Mouse (Mus musculus) ES-Bruce4 (cell line): ENCODE results near the gene Adap2. TPM values are rescaled to one million over a fixed set of nuclear protein-coding genes. Genes with fewer than 3 reads are reported as not detected.

Source experiments
- H3K27ac ChIP-seq: 2 replicates; pipeline ENCODE4 v1.5.1; 2012; ENCODE audit warnings: low read length, inconsistent platforms; ENCODE audit not compliant: insufficient read depth
- H3K27me3 ChIP-seq: 2 replicates; pipeline ENCODE4 v1.6.1; 2012; ENCODE audit warnings: mild to moderate bottlenecking, low read length, inconsistent platforms; ENCODE audit not compliant: control insufficient read depth, poor library complexity, insufficient read depth, severe bottlenecking
- H3K36me3 ChIP-seq: 2 replicates; pipeline ENCODE4 v1.6.1; 2012; ENCODE audit warnings: inconsistent platforms, mild to moderate bottlenecking, low read length, moderate library complexity; ENCODE audit not compliant: control insufficient read depth, poor library complexity, insufficient read depth, severe bottlenecking
- H3K4me1 ChIP-seq: one replicate; pipeline ENCODE4 v1.8.1; 2011; ENCODE audit warnings: low read length; ENCODE audit not compliant: control insufficient read depth, insufficient read depth
- H3K4me3 ChIP-seq: 2 replicates; pipeline ENCODE4 v1.5.1; 2011; ENCODE audit warnings: low read depth, mild to moderate bottlenecking, low read length
- H3K9ac ChIP-seq: 2 replicates; pipeline ENCODE4 v1.6.1; 2012; ENCODE audit warnings: low read depth, mild to moderate bottlenecking, inconsistent platforms; ENCODE audit not compliant: poor library complexity, severe bottlenecking
- H3K9me3 ChIP-seq: replicated peaks from 2 replicates; pipeline ENCODE4 v1.6.1; 2012; ENCODE audit warnings: mild to moderate bottlenecking, low read length, inconsistent platforms; ENCODE audit not compliant: control insufficient read depth, poor library complexity, insufficient read depth, severe bottlenecking
- EP300 ChIP-seq: IDR thresholded peaks from 2 replicates; pipeline ENCODE4 v1.6.1; 2011; ENCODE audit warnings: low read depth, low read length; ENCODE audit not compliant: insufficient read depth
- POLR2A ChIP-seq: IDR thresholded peaks from one replicate; pipeline ENCODE4 v1.8.1; 2011; ENCODE audit warnings: low read length; ENCODE audit not compliant: insufficient read depth
- polyA plus RNA-seq: library from polyadenylated mRNA; stranded (reverse); fragments of >200 nt; gene quantifications from 2 replicates; pipeline ENCODE4 v1.2.4, GENCODE M21; 2011; ENCODE audit warnings: low read depth; ENCODE audit not compliant: missing spikeins, insufficient read depth, insufficient read length

Adap2 gene
- polyA plus RNA-seq, 1 experiment: 3.4 TPM

GRCm38 (mm10) chr11:80218657-80219293, 64.9 kb downstream of the Adap2 start:
- Histone ChIP-seq H3K4me3 (no peak overlapping the region), H3K36me3 (peaks cover 10% of the 10 kb centered on the region), H3K4me1 (no peaks in the 10 kb centered on the region), H3K9ac (no peak overlapping the region), H3K27me3 (no peaks in the 10 kb centered on the region), H3K27ac (no peak overlapping the region), H3K9me3 (no peaks in the 10 kb centered on the region)
- TF ChIP-seq EP300: no peak
- TF ChIP-seq POLR2A: no peak

Other genes starting within 250 kb of the Adap2 start
- gene Utp6, start 191.7 kb upstream of the Adap2 start, polyA plus RNA-seq: 108 and 117 TPM in 2 replicates
- gene Suz12, start 161.0 kb upstream of the Adap2 start, polyA plus RNA-seq: 215 and 235 TPM in 2 replicates
- gene Crlf3, start 73.1 kb upstream of the Adap2 start, polyA plus RNA-seq: 50.9 and 59.1 TPM in 2 replicates
- gene Atad5, start 64.7 kb upstream of the Adap2 start, polyA plus RNA-seq: 25.0 and 26.6 TPM in 2 replicates
- gene Tefm, start 11.9 kb upstream of the Adap2 start, polyA plus RNA-seq: 31.2 and 37.3 TPM in 2 replicates
- gene Rnf135, start 29.7 kb downstream of the Adap2 start, polyA plus RNA-seq: 4.5 and 5.3 TPM in 2 replicates
- 52.5 and 52.9 TPM in 2 replicates for gene Rhot1, start 54.9 kb downstream of the Adap2 start, polyA plus RNA-seq
- 0.29 and 0.69 TPM in 2 replicates for gene Rhbdl3, start 146.8 kb downstream of the Adap2 start, polyA plus RNA-seq
- gene 5730455P16Rik, start 223.9 kb downstream of the Adap2 start, polyA plus RNA-seq: 27.8 and 31.0 TPM in 2 replicates
- 344 and 357 TPM in 2 replicates for gene Zfp207, start 229.2 kb downstream of the Adap2 start, polyA plus RNA-seq